Mouse (Mus musculus): ENCODE results near the gene Slc28a3.

- TF ChIP-seq GATA1 (IDR thresholded peaks at IDR 0.05; ENCODE audit: borderline replicate concordance, low read length), result no peak
- TF ChIP-seq CTCF (IDR thresholded peaks at IDR 0.05; ENCODE audit: low read depth, low read length), result no peak
- no peak for TF ChIP-seq TAL1 (conservative IDR thresholded peaks at IDR 0.05; ENCODE audit: low read depth, low read length)
- TF ChIP-seq GATA2 (IDR thresholded peaks at IDR 0.05; ENCODE audit: borderline replicate concordance, low read depth, low read length), result no peak
Measured at GRCm38 (mm10) chr13:58509241-58509640, 101.4 kb downstream of the Slc28a3 start.

All from G1E (cell line).